Mouse (Mus musculus) neural tube, embryonic 15.5 days (tissue): ENCODE data around the gene Rnasek. TPM values are rescaled to one million over a fixed set of nuclear protein-coding genes. Genes with fewer than 3 reads are reported as not detected.

Source experiments
- ATAC-seq: fragments of 200-750 bp; cut with Nextera tagmentation; 2 replicates; pipeline ENCODE4 v1.8.0; 2017; ENCODE audit warnings: mild to moderate bottlenecking, moderate TSS enrichment, moderate library complexity; ENCODE audit not compliant: low FRiP score
- H3K27ac ChIP-seq: fragments of 300-500 bp; sonication (generic); replicated peaks from 2 replicates; pipeline ENCODE4 v1.5.1; 2015; ENCODE audit warnings: mild to moderate bottlenecking, inconsistent platforms
- H3K27me3 ChIP-seq: fragments of 300-500 bp; sonication (generic); replicated peaks from 2 replicates; pipeline ENCODE4 v1.6.1; 2015; ENCODE audit warnings: inconsistent platforms
- H3K36me3 ChIP-seq: fragments of 300-500 bp; sonication (generic); 2 replicates; pipeline ENCODE4 v1.6.1; 2015; ENCODE audit warnings: inconsistent platforms
- H3K4me1 ChIP-seq: fragments of 300-500 bp; sonication (generic); 2 replicates; pipeline ENCODE4 v1.6.1; 2015; ENCODE audit warnings: inconsistent platforms
- H3K4me2 ChIP-seq: fragments of 300-500 bp; sonication (generic); 2 replicates; pipeline ENCODE4 v1.6.1; 2015; ENCODE audit warnings: inconsistent platforms, mild to moderate bottlenecking, moderate library complexity
- H3K4me3 ChIP-seq: fragments of 300-500 bp; sonication (generic); replicated peaks from 2 replicates; pipeline ENCODE4 v1.5.1; 2015; ENCODE audit warnings: mild to moderate bottlenecking, inconsistent platforms
- H3K9ac ChIP-seq: fragments of 300-500 bp; sonication (generic); replicated peaks from 2 replicates; pipeline ENCODE4 v1.6.1; 2015; ENCODE audit warnings: mild to moderate bottlenecking, inconsistent platforms
- H3K9me3 ChIP-seq: fragments of 300-500 bp; sonication (generic); replicated peaks from 2 replicates; pipeline ENCODE4 v1.6.1; 2016; ENCODE audit warnings: inconsistent platforms
- WGBS: fragments of 180-500 bp; shearing (Covaris S2); methylation state at CpG from one replicate; pipeline ENCODE4 v1.1.7; 2015; ENCODE audit warnings: mixed read lengths; 5-methylcytosine and 5-hydroxymethylcytosine counted together
- polyA plus RNA-seq: library from polyadenylated mRNA; unstranded; fragments of >200 nt; fragmentation: Nextera tagmentation; extraction: Ambion mirVana; gene quantifications from 2 replicates; pipeline ENCODE4 v1.2.1, GENCODE M21; 2015

Rnasek gene
- polyA plus RNA-seq, 1 experiment from 2014 or later: 458 TPM

DNA sequence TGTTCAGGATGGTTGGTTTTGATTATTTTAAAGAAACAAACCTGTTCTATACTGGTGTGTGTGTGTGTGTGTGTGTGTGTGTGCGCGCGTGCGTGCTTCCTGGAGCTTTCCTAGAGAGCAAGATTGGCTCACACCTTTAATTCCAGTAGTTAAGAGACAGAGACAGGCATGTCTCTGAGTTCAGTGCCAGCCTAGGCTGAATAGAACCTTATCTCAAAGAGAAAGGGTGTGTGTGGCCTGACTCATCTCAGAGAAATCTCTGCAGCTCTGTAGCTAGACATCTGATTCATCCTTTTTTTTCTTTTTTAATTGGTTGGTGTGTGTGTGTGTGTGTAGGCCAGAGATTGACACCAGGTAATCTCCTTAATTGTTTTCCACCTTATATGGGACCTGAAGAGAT, 19.4 kb upstream of the Rnasek start:
- Histone ChIP-seq H3K4me2 (no peak overlapping the region), H3K27me3 (peaks cover 20% of the 10 kb centered on the region), H3K4me1 (peaks cover 11% of the 10 kb centered on the region), H3K36me3 (no peaks in the 10 kb centered on the region), H3K4me3 (no peak overlapping the region), H3K27ac (no peak overlapping the region), H3K9ac (no peak overlapping the region), H3K9me3 (no peaks in the 10 kb centered on the region)
- no peak for ATAC-seq
- WGBS: 99% methylated on average over 4 of the region's 4 CpGs

DNA sequence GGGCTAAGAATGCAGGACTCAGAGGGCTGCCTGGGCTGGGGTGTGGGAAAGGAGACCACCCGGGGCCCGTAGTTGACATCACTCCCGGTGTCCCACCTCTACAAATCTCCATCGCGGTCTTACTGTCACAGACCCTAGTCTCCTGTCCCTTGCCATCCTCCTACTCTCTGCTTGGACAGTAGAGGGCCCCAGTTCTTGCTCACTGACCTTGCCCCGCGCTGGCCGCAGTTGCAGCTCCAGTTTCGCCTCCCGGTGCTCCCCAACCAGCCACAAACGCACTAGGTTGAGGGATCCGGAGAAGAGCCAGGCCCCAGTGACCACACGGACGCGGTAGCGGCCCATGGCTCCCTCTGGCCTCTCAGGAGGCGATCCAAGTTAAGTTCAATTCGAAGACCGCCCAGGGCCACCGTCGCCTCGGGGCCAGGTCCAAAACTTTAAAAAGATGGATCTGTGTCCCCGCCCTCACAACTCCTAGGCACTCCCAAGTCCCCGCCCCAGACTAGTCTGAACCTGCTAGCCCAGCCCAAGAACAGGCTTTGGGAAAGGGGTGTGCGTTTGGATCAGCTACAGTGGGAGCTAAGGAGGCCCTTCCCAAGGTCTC, 15.4 kb upstream of the Rnasek start, which contains the start of gene Alox12:
Gene Alox12 (minus strand): TSS at position 423 of the 601 bp plus-strand sequence.
- Histone ChIP-seq H3K4me3 (peak within 1 kb of the TSS; percentile 16), H3K9me3 (no peaks in the 10 kb centered on the region), H3K27me3 (peaks cover 55% of the 10 kb centered on the region), H3K4me2 (peak within 1 kb of the TSS; percentile 47), H3K9ac (0 out of 2 replicates have a peak within 1 kb of the TSS, but pooled peaks have one; percentile 26), H3K4me1 (peaks cover 11% of the 10 kb centered on the region), H3K27ac (no peak within 1 kb of the TSS), H3K36me3 (no peaks in the 10 kb centered on the region)
- no peak for ATAC-seq
- 1% methylated on average over 25 of the region's 25 CpGs for WGBS

GRCm38 (mm10) chr11:70254337-70254736, 14.7 kb upstream of the Rnasek start:
- 5% methylated on average over 18 of the region's 18 CpGs for WGBS
- Histone ChIP-seq H3K9ac (no peak overlapping the region), H3K4me3 (peak overlapping the region; percentile 16; the same call in 1 of the 2 replicates), H3K9me3 (no peaks in the 10 kb centered on the region), H3K27me3 (peaks cover 55% of the 10 kb centered on the region), H3K27ac (no peak overlapping the region), H3K4me2 (peak overlapping the region; percentile 47), H3K4me1 (peaks cover 11% of the 10 kb centered on the region), H3K36me3 (no peaks in the 10 kb centered on the region)
- no peak for ATAC-seq

GRCm38 (mm10) chr11:70251853-70252252, 12.2 kb upstream of the Rnasek start:
- Histone ChIP-seq H3K4me1 (peaks cover 11% of the 10 kb centered on the region), H3K4me3 (no peak overlapping the region), H3K36me3 (no peaks in the 10 kb centered on the region), H3K4me2 (no peak overlapping the region), H3K27me3 (peaks cover 59% of the 10 kb centered on the region), H3K9me3 (no peaks in the 10 kb centered on the region), H3K9ac (no peak overlapping the region), H3K27ac (no peak overlapping the region)
- ATAC-seq: no peak
- 89% methylated on average over 8 of the region's 8 CpGs for WGBS

GRCm38 (mm10) chr11:70250150-70250549, 10.5 kb upstream of the Rnasek start:
- Histone ChIP-seq H3K9ac (no peak overlapping the region), H3K36me3 (no peaks in the 10 kb centered on the region), H3K27me3 (peaks cover 63% of the 10 kb centered on the region), H3K4me1 (peaks cover 10% of the 10 kb centered on the region), H3K4me3 (no peak overlapping the region), H3K9me3 (no peaks in the 10 kb centered on the region), H3K4me2 (no peak overlapping the region), H3K27ac (no peak overlapping the region)
- ATAC-seq: no peak
- WGBS: 72% methylated on average over 11 of the region's 11 CpGs

GRCm38 (mm10) chr11:70247136-70247845, 7.6 kb upstream of the Rnasek start:
- ATAC-seq: no peak
- no peaks in the 10 kb centered on the region for H3K9me3 ChIP-seq

DNA sequence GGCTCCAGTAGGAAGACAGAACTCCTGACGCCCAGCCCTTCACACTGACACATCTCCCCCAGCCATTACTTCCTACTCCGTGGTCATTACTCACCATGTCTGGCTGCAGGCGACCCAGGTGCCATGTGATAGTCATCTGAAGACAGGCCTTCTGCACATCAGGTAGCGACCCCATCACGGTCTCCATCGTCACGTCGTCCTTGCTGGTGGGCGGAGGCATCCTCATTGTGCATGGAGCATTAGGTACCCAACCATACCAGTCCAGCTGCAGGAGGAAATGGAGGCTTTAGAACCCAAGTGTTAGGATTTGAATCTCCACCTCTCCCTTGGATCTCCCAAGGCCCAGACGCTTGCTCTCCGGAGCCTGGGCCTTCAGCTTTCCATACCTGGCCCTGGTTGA, 2.9 kb upstream of the Rnasek start:
- WGBS: 78% methylated on average over 11 of the region's 11 CpGs

More at GRCm38 (mm10) chr11:70247136-70247845, 7.6 kb upstream of the Rnasek start:
- Histone ChIP-seq H3K27ac (no peak overlapping the region), H3K36me3 (no peaks in the 10 kb centered on the region), H3K9ac (no peak overlapping the region), H3K4me1 (no peaks in the 10 kb centered on the region), H3K27me3 (peaks cover 40% of the 10 kb centered on the region), H3K4me3 (no peak overlapping the region), H3K4me2 (no peak overlapping the region)
- WGBS: 57% methylated on average over 9 of the region's 9 CpGs

GRCm38 (mm10) chr11:70238591-70239440, 826 bp downstream of the Rnasek start:
- ATAC-seq: no peak
- Histone ChIP-seq H3K36me3 (peaks cover 16% of the 10 kb centered on the region), H3K9ac (peak overlapping the region; percentile 68), H3K4me3 (peak overlapping the region; percentile 61), H3K27ac (peak overlapping the region; percentile 97), H3K4me2 (peak overlapping the region; percentile 93), H3K27me3 (no peaks in the 10 kb centered on the region), H3K4me1 (peaks cover 38% of the 10 kb centered on the region), H3K9me3 (no peaks in the 10 kb centered on the region)
- WGBS: 11% methylated on average over 23 of the region's 23 CpGs

More for the DNA sequence above, 2.9 kb upstream of the Rnasek start:
- no peak overlapping the region for H3K4me3 ChIP-seq
- no peak overlapping the region for H3K27ac ChIP-seq
- H3K9ac ChIP-seq: no peak overlapping the region
- peaks cover 15% of the 10 kb centered on the region for H3K27me3 ChIP-seq
- no peaks in the 10 kb centered on the region for H3K9me3 ChIP-seq
- ATAC-seq: no peak
- H3K4me2 ChIP-seq: no peak overlapping the region
- H3K36me3 ChIP-seq: no peaks in the 10 kb centered on the region
- peaks cover 18% of the 10 kb centered on the region for H3K4me1 ChIP-seq

- Histone ChIP-seq H3K27ac (peak within 1 kb of the TSS; percentile 97), H3K4me2 (peak within 1 kb of the TSS; percentile 93), H3K4me3 (peak within 1 kb of the TSS; percentile 61), H3K9ac (peak within 1 kb of the TSS; percentile 79), H3K27me3 (no peaks in the 10 kb centered on the region), H3K4me1 (peaks cover 41% of the 10 kb centered on the region), H3K36me3 (peaks cover 16% of the 10 kb centered on the region), H3K9me3 (no peaks in the 10 kb centered on the region)
- ATAC-seq: peak; percentile 95
- under 1% methylated on average over 70 of the region's 70 CpGs for WGBS
Measured at GRCm38 (mm10) chr11:70237457-70238167, 2.0 kb downstream of the Rnasek start, which contains the start of gene 0610010K14Rik. 0610010K14Rik (minus strand) TSS chr11:70237914.

GRCm38 (mm10) chr11:70236717-70237116, 2.9 kb downstream of the Rnasek start:
- WGBS: 31% methylated on average over 7 of the region's 7 CpGs

More at GRCm38 (mm10) chr11:70236717-70237116, 2.9 kb downstream of the Rnasek start:
- H3K36me3 ChIP-seq: peaks cover 16% of the 10 kb centered on the region
- ATAC-seq: no peak
- peak overlapping the region; percentile 61 for H3K4me3 ChIP-seq
- H3K9ac ChIP-seq: peak overlapping the region; percentile 79
- H3K4me1 ChIP-seq: peaks cover 41% of the 10 kb centered on the region
- peak overlapping the region; percentile 97 for H3K27ac ChIP-seq
- H3K9me3 ChIP-seq: no peaks in the 10 kb centered on the region
- 0 out of 2 replicates have a peak, but pooled peaks cover 1% of the 10 kb centered on the region for H3K27me3 ChIP-seq
- peak overlapping the region; percentile 93 for H3K4me2 ChIP-seq
